Mouse (Mus musculus) embryo, embryonic 10 days (tissue): Measurements from ENCODE around the gene Arhgap44.

Experiments
- DNase-seq: peaks from one replicate; pipeline ENCODE4 v3.0.0-alpha.2; 2015; ENCODE audit warnings: low spot score

The Arhgap44 gene

DNA sequence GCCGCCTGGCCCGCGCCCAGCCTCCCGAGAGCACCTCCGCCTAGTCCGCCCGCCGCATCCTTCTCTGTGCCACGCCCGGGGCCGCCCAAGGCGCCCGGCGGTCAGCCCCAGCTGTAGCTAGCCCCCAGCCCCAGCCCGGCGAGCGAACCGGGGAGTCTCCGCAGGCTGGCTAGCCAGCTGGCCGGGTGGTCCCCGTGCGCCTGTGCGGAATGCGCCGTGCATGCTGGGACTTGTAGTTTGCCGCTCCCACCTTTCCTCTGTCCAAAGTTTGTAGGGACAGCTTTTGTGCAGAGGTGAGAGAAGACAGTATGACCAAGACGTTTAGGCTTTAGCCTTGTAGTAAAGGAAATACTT is at the start of gene Arhgap44:
TSS of gene Arhgap44 (minus strand) at position 195 of the 354 bp plus-strand sequence.
- DNase-seq = peak; percentile 89

DNA sequence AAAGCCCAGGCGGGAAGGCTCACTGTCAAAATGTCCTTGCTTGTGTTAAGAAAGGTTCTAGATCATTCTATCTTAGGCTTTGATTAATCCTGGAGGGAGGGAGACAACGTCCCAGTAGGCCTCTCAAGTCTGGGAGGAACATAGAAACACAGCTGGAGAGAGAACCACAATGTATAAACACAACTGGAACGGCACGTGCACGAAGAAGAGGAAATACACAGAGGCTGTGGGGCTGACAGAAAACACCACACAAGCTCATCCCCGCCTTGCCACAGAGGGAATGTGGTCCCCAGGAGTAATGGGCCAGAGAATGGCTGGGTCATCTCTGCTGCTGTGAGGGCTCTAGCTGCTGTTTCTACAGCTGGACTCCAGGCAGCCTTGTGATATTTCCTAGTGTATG is 48.9 kb upstream of the Arhgap44 start:
- no peak for DNase-seq

DNA sequence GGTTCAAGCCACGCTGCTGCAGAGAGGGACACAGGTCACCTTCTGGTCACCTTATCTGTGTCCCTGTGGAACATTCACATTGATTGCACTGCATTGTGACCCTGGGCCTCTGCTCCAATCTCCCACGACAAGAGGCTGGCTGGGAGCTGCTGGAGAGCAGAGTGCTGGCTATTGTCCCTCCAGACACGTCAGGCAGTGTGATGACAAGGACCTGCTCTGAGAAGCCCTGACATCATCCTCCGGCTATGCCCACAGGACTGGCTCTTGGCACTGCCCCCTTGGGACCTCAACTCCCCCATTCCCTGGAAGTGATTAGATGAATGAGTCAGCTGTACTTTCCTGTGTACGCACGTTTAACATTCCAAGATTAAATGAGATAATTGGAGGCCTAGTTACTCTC is 46.7 kb upstream of the Arhgap44 start:
- no peak for DNase-seq

DNA sequence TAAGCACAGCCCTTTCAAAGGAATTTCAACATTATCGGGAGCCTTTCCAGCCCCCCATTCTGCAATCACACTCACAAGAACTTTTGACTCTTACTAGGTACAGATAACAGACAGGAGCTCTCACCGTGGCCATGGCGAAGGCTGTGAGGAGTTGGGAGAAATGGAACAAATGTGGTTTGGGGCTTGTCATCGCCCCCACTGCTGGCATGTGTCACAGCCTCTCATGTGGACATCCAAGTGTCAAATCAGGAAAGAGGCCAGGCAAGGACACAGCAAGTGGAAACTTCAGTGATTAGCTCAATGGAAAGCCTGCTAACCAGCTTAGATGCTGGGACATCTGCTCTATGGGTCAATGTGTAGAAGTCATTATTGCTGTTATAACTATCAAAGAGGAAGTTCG is 42.5 kb upstream of the Arhgap44 start:
- no peak for DNase-seq

DNA sequence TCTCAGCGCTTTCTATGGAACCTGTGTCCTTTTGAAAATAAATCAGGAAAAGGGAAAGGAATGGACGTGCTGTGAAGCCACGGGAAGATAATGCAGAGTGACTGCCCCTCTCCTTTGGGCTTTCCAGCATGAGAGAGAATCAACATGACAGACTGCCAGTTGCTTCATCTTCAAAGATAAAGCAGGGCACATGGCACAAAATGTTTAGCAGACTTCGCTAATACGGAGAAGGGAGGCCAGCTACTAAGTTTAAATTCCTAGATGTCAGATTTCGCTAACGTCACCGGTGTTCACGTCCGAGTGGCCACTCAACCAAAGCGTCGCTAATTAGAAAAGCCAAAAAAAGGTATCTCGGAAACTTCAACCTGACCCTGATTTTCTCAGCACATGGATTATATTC is 41.9 kb upstream of the Arhgap44 start:
- DNase-seq = no peak

GRCm38 (mm10) chr11:65203020-65203419 is 40.3 kb upstream of the Arhgap44 start:
- DNase-seq = no peak

GRCm38 (mm10) chr11:65202236-65202635 is 39.5 kb upstream of the Arhgap44 start:
- no peak for DNase-seq

- DNase-seq = no peak
Observed at GRCm38 (mm10) chr11:65198026-65198425, 35.3 kb upstream of the Arhgap44 start.

DNA sequence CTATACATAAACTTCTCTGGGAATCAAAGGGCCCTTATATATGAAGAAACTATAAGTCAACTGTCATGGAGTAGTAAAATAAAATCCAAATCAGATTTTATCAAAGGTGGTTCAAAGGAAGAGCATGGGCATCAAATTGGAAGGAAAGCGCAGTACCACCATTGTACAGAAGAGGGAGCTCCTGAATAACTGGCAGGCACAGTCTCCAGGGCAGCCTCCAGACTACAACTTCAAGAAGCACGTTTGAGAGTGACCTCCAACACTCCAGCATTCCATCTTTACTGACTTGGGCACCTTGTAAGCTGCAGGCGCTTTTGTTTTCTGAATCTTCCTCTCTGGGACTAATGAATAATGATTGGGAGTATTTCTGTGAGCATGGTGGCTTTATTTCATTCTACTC is 34.5 kb upstream of the Arhgap44 start:
- peak; percentile 85 for DNase-seq

GRCm38 (mm10) chr11:65186974-65187373 is 24.2 kb upstream of the Arhgap44 start:
- DNase-seq = no peak

DNA sequence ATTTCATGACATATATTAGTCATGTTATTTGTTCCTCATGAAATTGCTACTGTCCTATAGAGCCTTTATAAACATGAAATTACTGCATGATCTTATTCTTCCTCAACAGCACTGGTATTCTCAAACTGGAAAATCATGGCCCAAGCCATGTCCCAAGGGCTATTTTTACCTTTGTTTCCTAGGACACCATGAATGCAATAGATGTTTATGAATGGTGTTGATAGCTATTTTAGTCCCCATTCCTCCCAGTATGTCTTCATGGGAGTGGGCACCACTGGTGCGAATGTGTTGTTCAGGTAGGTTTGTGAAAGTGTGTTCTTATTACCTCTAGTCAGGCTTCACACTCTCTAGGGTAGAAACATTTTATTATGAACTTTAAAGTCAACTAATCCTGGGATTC is 22.4 kb upstream of the Arhgap44 start:
- no peak for DNase-seq

GRCm38 (mm10) chr11:65170121-65170750 is 7.5 kb upstream of the Arhgap44 start:
- DNase-seq = no peak

- DNase-seq = no peak
Observed at GRCm38 (mm10) chr11:65161881-65162766, 637 bp downstream of the Arhgap44 start.

DNA sequence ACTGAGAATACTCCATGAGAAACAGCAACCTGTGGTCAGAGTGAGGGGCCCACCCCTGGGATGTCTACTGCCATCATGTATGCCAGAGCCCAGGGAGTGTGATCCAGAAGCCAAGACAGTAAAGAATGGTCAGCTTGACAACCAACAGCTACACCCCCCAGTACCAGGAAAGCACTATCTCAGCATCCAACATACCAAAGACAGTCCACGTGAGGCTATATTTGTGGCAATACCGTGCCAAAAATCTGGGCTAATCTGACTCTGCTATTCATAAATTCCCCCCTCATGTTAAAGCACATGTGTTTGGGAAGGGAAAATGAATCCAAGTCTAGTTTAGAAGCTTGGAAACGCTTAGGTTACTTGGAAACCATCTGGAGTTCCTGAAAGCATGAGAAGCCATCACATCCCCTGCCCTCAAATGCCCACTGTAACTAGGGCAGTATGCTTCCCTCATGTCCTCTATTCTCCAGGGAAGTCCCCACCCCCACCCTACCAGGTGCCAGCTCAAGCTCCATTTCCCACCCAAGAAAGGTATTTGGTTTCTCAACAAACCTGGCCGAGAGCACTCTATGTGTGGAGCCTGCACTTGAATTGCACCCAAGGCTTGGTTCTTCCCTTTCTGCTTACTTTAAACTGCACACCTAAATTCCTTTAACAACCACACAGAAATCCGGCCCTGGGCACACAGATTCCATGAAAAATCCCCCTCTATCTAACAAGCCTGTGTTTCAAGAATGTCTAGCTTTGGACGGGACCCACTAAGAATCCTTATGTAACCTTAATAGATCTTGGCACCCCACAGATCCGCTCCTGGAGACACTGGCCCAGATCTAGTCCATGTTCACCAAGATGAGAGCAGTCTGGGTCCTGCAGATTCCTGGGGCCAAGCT is 1.5 kb downstream of the Arhgap44 start:
- no peak for DNase-seq

- DNase-seq = no peak
Observed at GRCm38 (mm10) chr11:65159791-65160190, 3.0 kb downstream of the Arhgap44 start, which contains the start of gene 1700086D15Rik. Gene 1700086D15Rik (minus strand): TSS chr11:65159891.

GRCm38 (mm10) chr11:65158658-65158990 is 4.1 kb downstream of the Arhgap44 start:
- DNase-seq = no peak

DNA sequence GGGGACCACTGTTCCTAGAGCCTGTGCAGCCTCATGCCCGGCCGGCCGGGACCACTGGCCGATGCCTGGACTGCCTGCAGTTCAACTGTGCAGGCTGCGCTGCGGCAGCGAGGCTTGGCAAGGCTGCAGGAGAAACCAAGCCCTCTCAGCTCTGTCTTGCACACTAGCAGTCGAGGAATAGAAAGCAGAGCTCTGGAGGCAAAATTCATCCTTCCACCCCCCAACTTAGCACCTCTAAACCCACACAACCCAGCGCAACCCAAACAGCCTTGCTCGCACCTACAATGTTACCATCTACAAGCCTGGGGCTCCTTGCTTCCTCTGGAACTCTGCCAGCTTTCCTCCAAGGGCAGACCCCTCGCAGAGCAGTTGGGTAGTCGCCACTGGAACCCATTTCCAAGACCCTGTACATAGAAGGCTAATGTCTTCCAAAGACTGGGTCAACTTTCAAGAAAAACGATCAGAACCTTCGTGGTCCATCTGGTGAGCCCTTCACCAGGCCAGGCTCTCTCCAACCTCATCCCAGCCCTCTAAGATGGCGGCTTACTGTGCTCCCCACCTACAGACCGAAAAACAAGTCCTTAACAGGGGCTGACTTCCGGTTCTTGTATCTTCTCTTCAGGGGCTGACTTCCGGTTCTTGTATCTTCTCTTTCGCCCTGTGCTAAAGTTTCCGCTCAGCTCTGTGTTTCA is 4.6 kb downstream of the Arhgap44 start:
- DNase-seq = no peak

DNA sequence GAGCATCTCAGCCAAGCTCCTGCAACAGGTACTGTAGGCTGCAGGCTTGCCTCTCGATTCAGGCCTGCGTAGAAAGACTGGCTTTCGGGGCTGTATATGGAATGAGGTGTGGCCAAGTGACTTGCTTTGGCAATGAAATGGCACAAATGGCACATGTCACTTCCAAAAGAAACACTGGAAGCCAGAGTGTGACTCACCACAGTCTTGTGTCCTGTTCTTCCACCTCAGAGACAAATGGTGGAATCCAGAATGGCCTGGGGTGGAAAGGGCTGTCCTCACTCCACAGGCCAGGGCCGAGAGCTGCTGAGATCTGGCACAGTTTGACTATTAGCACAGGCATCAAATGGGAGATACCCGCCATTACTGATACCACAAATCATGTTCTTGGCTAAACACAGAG is 9.8 kb downstream of the Arhgap44 start:
- DNase-seq = no peak

DNA sequence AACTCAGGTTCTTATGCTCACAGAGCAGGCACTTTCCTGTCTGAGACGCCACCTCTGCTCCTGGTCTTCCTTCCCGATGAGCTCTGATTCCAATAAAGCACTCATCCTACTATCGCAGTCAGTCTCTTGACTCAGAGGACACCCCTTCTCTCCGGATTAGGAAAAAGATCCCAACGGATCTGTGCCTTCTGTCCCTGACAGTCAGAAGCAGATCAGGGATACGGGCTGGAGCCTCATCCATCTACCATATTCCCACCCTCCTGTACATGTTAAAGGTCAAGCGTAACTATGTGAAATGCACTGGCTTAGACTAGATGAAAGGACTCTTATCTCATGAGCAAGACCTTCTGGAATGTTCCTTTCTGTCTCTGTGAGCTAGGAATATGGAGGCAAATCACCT is 14.3 kb downstream of the Arhgap44 start:
- no peak for DNase-seq

DNA sequence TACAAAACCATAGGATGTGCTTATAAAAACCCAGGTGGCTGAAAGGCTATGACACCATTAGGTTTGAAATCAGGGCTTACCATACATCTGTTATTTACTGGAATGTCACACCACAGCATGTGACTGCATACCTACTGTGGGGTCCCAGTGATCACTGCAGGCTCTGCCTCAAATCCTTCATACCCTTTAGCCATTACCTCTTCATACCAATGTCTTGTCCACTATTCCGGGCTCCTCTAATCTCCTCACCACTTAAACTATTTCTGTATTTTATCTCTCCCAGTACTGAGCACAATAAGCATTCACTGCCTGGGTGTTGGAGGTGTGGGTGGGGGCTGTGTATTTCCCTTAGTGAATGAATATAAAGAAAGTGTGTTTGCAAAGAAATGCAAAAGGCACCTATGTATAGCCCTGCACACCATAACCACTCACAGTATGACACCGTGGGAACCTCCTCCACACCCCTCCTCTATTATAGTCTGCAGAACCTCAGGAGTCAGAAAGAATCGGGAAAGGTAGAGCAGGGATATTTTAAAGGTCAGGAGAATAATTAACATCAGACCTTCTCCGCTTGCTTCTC is 19.8 kb downstream of the Arhgap44 start:
- DNase-seq = no peak

DNA sequence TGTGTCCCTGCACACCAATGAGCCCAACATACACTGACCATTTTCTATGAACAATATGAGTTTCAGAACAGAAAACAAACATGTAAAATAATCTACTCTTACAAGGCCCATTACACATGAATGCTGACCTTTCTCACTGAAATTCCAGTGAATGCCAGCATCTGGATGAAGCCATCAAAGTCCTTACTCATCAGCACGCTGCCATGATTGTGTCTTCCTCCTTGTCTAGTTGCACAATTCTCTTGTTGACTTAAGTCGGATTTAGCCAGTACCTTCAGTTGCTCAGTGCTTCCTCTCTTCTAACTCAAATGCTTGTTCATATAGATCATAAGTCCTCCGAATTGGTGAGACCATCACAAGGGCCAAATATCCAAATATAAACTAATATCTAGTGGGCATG is 23.7 kb downstream of the Arhgap44 start:
- no peak for DNase-seq
